Mouse (Mus musculus): ENCODE data around the gene Nfkbia. TPM values are rescaled to one million over a fixed set of nuclear protein-coding genes. Genes with fewer than 3 reads are reported as not detected.

Gene Nfkbia
- polyA plus RNA-seq, 1 experiment from 2014 or later = 86.6 TPM

- Histone ChIP-seq H3K27me3 (ENCODE audit: control insufficient read depth, insufficient read depth, low read length) (no peaks in the 10 kb centered on the region), H3K9me3 (replicated peaks; ENCODE audit: control insufficient read depth, low read length) (no peaks in the 10 kb centered on the region), H3K36me3 (ENCODE audit: control insufficient read depth, insufficient read depth, low read length) (no peaks in the 10 kb centered on the region), H3K9ac (ENCODE audit: low read length) (peak overlapping the region; percentile 50; the same call in 1 of the 2 replicates), H3K4me2 (ENCODE audit: low read depth, low read length) (peak overlapping the region; percentile 34), H3K27ac (ENCODE audit: low read length) (peak overlapping the region; percentile 73), H3K4me3 (replicated peaks; ENCODE audit: low read length) (0 out of 2 replicates have a peak overlapping the region, but pooled peaks have one; percentile 7), H3K4me1 (ENCODE audit: control insufficient read depth, insufficient read depth, low read length) (peaks cover 55% of the 10 kb centered on the region)
- WGBS = 22% methylated on average over 16 of the region's 16 CpGs
- ATAC-seq (ENCODE audit: insufficient read depth, low FRiP score) = no peak
Observed at GRCm38 (mm10) chr12:55463992-55464845, 28.2 kb downstream of the Nfkbia start.

- H3K4me3 ChIP-seq (replicated peaks; ENCODE audit: low read length) = no peak overlapping the region
- H3K4me2 ChIP-seq (ENCODE audit: low read depth, low read length) = no peak overlapping the region
- H3K9me3 ChIP-seq (replicated peaks; ENCODE audit: control insufficient read depth, low read length) = no peaks in the 10 kb centered on the region
- ATAC-seq (ENCODE audit: insufficient read depth, low FRiP score) = no peak
- H3K27ac ChIP-seq (ENCODE audit: low read length) = 0 out of 2 replicates have a peak overlapping the region, but pooled peaks have one; percentile 85
- H3K9ac ChIP-seq (ENCODE audit: low read length) = no peak overlapping the region
- H3K27me3 ChIP-seq (ENCODE audit: control insufficient read depth, insufficient read depth, low read length) = no peaks in the 10 kb centered on the region
- peaks cover 55% of the 10 kb centered on the region for H3K4me1 ChIP-seq (ENCODE audit: control insufficient read depth, insufficient read depth, low read length)
- H3K36me3 ChIP-seq (ENCODE audit: control insufficient read depth, insufficient read depth, low read length) = no peaks in the 10 kb centered on the region
- 80% methylated on average over 5 of the region's 5 CpGs for WGBS
Observed at GRCm38 (mm10) chr12:55463087-55463486, 29.4 kb downstream of the Nfkbia start.

- no peak for ATAC-seq (ENCODE audit: insufficient read depth, low FRiP score)
- H3K27ac ChIP-seq (ENCODE audit: low read length) = peak overlapping the region; percentile 85
- 0 out of 2 replicates have a peak overlapping the region, but pooled peaks have one; percentile 12 for H3K9ac ChIP-seq (ENCODE audit: low read length)
- H3K9me3 ChIP-seq (replicated peaks; ENCODE audit: control insufficient read depth, low read length) = no peaks in the 10 kb centered on the region
- no peaks in the 10 kb centered on the region for H3K36me3 ChIP-seq (ENCODE audit: control insufficient read depth, insufficient read depth, low read length)
- H3K4me2 ChIP-seq (ENCODE audit: low read depth, low read length) = no peak overlapping the region
- 52% methylated on average over 6 of the region's 6 CpGs for WGBS
- peaks cover 55% of the 10 kb centered on the region for H3K4me1 ChIP-seq (ENCODE audit: control insufficient read depth, insufficient read depth, low read length)
- no peak overlapping the region for H3K4me3 ChIP-seq (replicated peaks; ENCODE audit: low read length)
- no peaks in the 10 kb centered on the region for H3K27me3 ChIP-seq (ENCODE audit: control insufficient read depth, insufficient read depth, low read length)
Observed at GRCm38 (mm10) chr12:55462456-55462855, 30.0 kb downstream of the Nfkbia start.

- Histone ChIP-seq H3K4me3 (replicated peaks; ENCODE audit: low read length) (no peak overlapping the region), H3K27ac (ENCODE audit: low read length) (peak overlapping the region; percentile 85), H3K9ac (ENCODE audit: low read length) (no peak overlapping the region), H3K4me2 (ENCODE audit: low read depth, low read length) (no peak overlapping the region), H3K4me1 (ENCODE audit: control insufficient read depth, insufficient read depth, low read length) (peaks cover 55% of the 10 kb centered on the region), H3K27me3 (ENCODE audit: control insufficient read depth, insufficient read depth, low read length) (no peaks in the 10 kb centered on the region), H3K36me3 (ENCODE audit: control insufficient read depth, insufficient read depth, low read length) (no peaks in the 10 kb centered on the region), H3K9me3 (replicated peaks; ENCODE audit: control insufficient read depth, low read length) (no peaks in the 10 kb centered on the region)
- peak; percentile 46; the same call in 1 of the 2 replicates for ATAC-seq (ENCODE audit: insufficient read depth, low FRiP score)
- WGBS = 37% methylated on average over 6 of the region's 6 CpGs
Observed at GRCm38 (mm10) chr12:55461767-55462166, 30.7 kb downstream of the Nfkbia start.

- peak overlapping the region; percentile 85 for H3K27ac ChIP-seq (ENCODE audit: low read length)
Observed at GRCm38 (mm10) chr12:55460900-55461299, 31.5 kb downstream of the Nfkbia start.

GRCm38 (mm10) chr12:55459739-55460138 is 32.7 kb downstream of the Nfkbia start:
- H3K9me3 ChIP-seq (replicated peaks; ENCODE audit: control insufficient read depth, low read length) = no peaks in the 10 kb centered on the region
- H3K9ac ChIP-seq (ENCODE audit: low read length) = no peak overlapping the region
- peaks cover 38% of the 10 kb centered on the region for H3K4me1 ChIP-seq (ENCODE audit: control insufficient read depth, insufficient read depth, low read length)
- ATAC-seq (ENCODE audit: insufficient read depth, low FRiP score) = no peak
- H3K36me3 ChIP-seq (ENCODE audit: control insufficient read depth, insufficient read depth, low read length) = no peaks in the 10 kb centered on the region
- H3K27me3 ChIP-seq (ENCODE audit: control insufficient read depth, insufficient read depth, low read length) = no peaks in the 10 kb centered on the region
- WGBS = 52% methylated on average over 8 of the region's 8 CpGs
- no peak overlapping the region for H3K27ac ChIP-seq (ENCODE audit: low read length)
- no peak overlapping the region for H3K4me3 ChIP-seq (replicated peaks; ENCODE audit: low read length)
- H3K4me2 ChIP-seq (ENCODE audit: low read depth, low read length) = no peak overlapping the region

More at GRCm38 (mm10) chr12:55460900-55461299, 31.5 kb downstream of the Nfkbia start:
- Histone ChIP-seq H3K4me3 (replicated peaks; ENCODE audit: low read length) (no peak overlapping the region), H3K4me1 (ENCODE audit: control insufficient read depth, insufficient read depth, low read length) (peaks cover 49% of the 10 kb centered on the region), H3K4me2 (ENCODE audit: low read depth, low read length) (no peak overlapping the region), H3K9me3 (replicated peaks; ENCODE audit: control insufficient read depth, low read length) (no peaks in the 10 kb centered on the region), H3K36me3 (ENCODE audit: control insufficient read depth, insufficient read depth, low read length) (no peaks in the 10 kb centered on the region), H3K27me3 (ENCODE audit: control insufficient read depth, insufficient read depth, low read length) (no peaks in the 10 kb centered on the region), H3K9ac (ENCODE audit: low read length) (no peak overlapping the region)
- 45% methylated on average over 4 of the region's 4 CpGs for WGBS
- ATAC-seq (ENCODE audit: insufficient read depth, low FRiP score) = no peak

- H3K36me3 ChIP-seq (ENCODE audit: control insufficient read depth, insufficient read depth, low read length) = no peaks in the 10 kb centered on the region
- H3K9ac ChIP-seq (ENCODE audit: low read length) = no peak overlapping the region
- ATAC-seq (ENCODE audit: insufficient read depth, low FRiP score) = no peak
- WGBS = 90% methylated on average over 5 of the region's 5 CpGs
- no peak overlapping the region for H3K4me2 ChIP-seq (ENCODE audit: low read depth, low read length)
- H3K27me3 ChIP-seq (ENCODE audit: control insufficient read depth, insufficient read depth, low read length) = no peaks in the 10 kb centered on the region
- H3K4me3 ChIP-seq (replicated peaks; ENCODE audit: low read length) = no peak overlapping the region
- H3K27ac ChIP-seq (ENCODE audit: low read length) = no peak overlapping the region
- H3K4me1 ChIP-seq (ENCODE audit: control insufficient read depth, insufficient read depth, low read length) = peaks cover 29% of the 10 kb centered on the region
- H3K9me3 ChIP-seq (replicated peaks; ENCODE audit: control insufficient read depth, low read length) = no peaks in the 10 kb centered on the region
Observed at GRCm38 (mm10) chr12:55456893-55457292, 35.6 kb downstream of the Nfkbia start.

GRCm38 (mm10) chr12:55456136-55456535 is 36.3 kb downstream of the Nfkbia start:
- Histone ChIP-seq H3K36me3 (ENCODE audit: control insufficient read depth, insufficient read depth, low read length) (no peaks in the 10 kb centered on the region), H3K27ac (ENCODE audit: low read length) (no peak overlapping the region), H3K4me1 (ENCODE audit: control insufficient read depth, insufficient read depth, low read length) (peaks cover 23% of the 10 kb centered on the region), H3K9ac (ENCODE audit: low read length) (no peak overlapping the region), H3K9me3 (replicated peaks; ENCODE audit: control insufficient read depth, low read length) (no peaks in the 10 kb centered on the region), H3K4me2 (ENCODE audit: low read depth, low read length) (no peak overlapping the region), H3K27me3 (ENCODE audit: control insufficient read depth, insufficient read depth, low read length) (no peaks in the 10 kb centered on the region), H3K4me3 (replicated peaks; ENCODE audit: low read length) (no peak overlapping the region)
- WGBS = 72% methylated on average over 3 of the region's 3 CpGs
- no peak for ATAC-seq (ENCODE audit: insufficient read depth, low FRiP score)

- Histone ChIP-seq H3K9ac (ENCODE audit: low read length) (no peak overlapping the region), H3K4me2 (ENCODE audit: low read depth, low read length) (no peak overlapping the region), H3K9me3 (replicated peaks; ENCODE audit: control insufficient read depth, low read length) (no peaks in the 10 kb centered on the region), H3K36me3 (ENCODE audit: control insufficient read depth, insufficient read depth, low read length) (no peaks in the 10 kb centered on the region), H3K27me3 (ENCODE audit: control insufficient read depth, insufficient read depth, low read length) (no peaks in the 10 kb centered on the region), H3K4me1 (ENCODE audit: control insufficient read depth, insufficient read depth, low read length) (peaks cover 22% of the 10 kb centered on the region), H3K27ac (ENCODE audit: low read length) (no peak overlapping the region), H3K4me3 (replicated peaks; ENCODE audit: low read length) (no peak overlapping the region)
- WGBS = 75% methylated on average over 9 of the region's 10 CpGs
- no peak for ATAC-seq (ENCODE audit: insufficient read depth, low FRiP score)
Observed at GRCm38 (mm10) chr12:55455206-55455605, 37.2 kb downstream of the Nfkbia start.

All from stomach, embryonic 16.5 days (tissue).